Mouse (Mus musculus) cerebellum, adult 2 months (tissue): Measurements from ENCODE around the gene Cenpx.

Experiments
- CTCF ChIP-seq: fragments of 200-500 bp; IDR thresholded peaks from 2 replicates; pipeline ENCODE4 v1.5.1; 2011; ENCODE audit warnings: low read depth, mild to moderate bottlenecking, control low read depth, low read length, moderate library complexity, borderline replicate concordance; ENCODE audit not compliant: insufficient read depth
- POLR2A ChIP-seq: fragments of 200-500 bp; IDR thresholded peaks from 2 replicates; pipeline ENCODE4 v1.6.1; 2011; ENCODE audit warnings: low read length, control low read depth, borderline replicate concordance; ENCODE audit not compliant: insufficient read depth

- TF ChIP-seq CTCF: no peak
- TF ChIP-seq POLR2A: no peak
Observed at GRCm38 (mm10) chr11:120682683-120683082, 30.9 kb downstream of the Cenpx start.
